Mouse (Mus musculus) heart, postnatal 36 days (tissue): ENCODE results near the gene Pan3. TPM values are rescaled to one million over a fixed set of nuclear protein-coding genes. Genes with fewer than 3 reads are reported as not detected.
A peak's percentile ranks its signal among the peaks of the same experiment; 100 is the strongest.

ENCODE experiments used
- DNase-seq, 2 experiments: peaks; one replicate each; pipeline ENCODE4 v3.0.0; 2021 to 2022
- intact Hi-C: fragments of 180-260 bp; cut with DNase I; formaldehyde crosslinking; loops from one replicate; pipeline ENCODE4 v1.15.1; 2025
- total RNA-seq, 2 experiments: library from RNA; stranded (reverse); gene quantifications; 2 replicates each; pipeline ENCODE4 v1.2.3; 2021

The Pan3 gene
- total RNA-seq, 2 experiments from 2014 or later, result 26.8 to 36.1 TPM

GRCm38 (mm10) chr5:147430361-147430935, 487 bp downstream of the Pan3 start:
- peak in 1 of 2 experiments; percentile 47 for DNase-seq
- intact Hi-C loops, result loop anchor here (5.0 kb wide), 1 partner anchor 432 kb away; the partner anchor contains the start of gene Pomp

DNA sequence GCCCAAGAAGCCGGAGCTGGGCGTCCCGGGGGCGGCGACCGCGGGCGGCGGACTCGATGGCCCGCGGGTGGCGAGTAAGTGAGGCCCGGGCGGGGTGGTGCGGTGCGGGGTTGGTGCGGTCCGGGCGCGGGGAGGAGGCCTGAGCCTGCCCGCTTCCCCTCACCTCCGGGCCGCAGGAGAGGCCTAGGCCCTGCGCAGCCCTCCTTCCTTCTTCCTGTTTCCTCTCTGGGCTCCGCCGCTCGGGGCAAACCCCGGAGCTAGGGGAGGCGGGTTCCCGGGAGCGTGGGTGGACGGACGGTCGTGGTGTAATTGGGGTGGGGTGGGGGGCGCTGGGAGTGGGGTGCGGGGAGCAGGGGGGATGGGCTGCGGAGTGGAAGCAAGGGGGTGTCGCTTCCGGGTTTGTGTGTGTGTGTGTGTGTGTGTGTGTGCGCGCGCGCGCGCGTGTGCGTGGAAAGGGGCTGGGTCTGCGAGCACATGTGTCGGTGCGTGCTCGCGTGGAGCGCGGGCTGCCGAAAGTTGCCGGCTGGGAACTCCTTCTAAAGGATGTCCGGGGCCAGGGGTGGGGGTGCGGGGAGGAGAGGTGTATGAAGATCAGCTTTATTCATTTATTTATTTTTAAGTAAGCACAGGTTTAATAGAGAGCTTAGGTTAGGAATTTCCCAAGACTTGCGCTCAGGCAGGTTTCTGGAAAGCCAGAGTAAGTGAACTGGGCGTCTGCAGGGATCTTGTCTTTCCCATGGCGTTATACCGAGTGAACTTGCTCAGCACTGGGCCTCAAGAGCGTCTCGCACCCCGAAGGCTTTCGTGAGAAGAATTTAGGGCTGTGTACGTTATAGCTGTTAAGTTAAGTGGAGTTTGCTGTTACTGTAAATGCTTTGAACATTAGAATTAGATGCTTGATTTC, 1.2 kb downstream of the Pan3 start:
- intact Hi-C loops, result loop anchor here (5.0 kb wide), 1 partner anchor 431 kb away; the partner anchor contains the start of gene Pomp
- DNase-seq, result peak; percentile 62 to 77

DNA sequence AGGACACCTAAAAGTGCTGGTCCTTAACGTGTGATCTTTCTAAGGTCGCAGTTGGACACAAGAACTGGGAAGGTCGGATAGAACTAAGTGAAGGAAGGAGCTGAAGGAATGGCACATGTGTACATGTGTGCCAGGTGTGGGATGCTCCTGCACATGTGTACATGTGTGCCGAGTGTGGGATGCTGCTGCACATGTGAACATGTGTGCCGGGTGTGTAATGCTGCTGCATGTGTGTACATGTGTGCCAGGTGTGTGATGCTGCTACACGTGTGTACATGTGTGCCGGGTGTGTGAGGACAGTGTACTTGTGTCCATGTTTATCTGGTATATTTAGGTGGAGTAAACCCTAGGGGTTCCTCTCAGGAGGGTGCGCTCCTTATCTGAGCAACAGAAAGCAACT, 3.0 kb downstream of the Pan3 start:
- no peak for DNase-seq

DNA sequence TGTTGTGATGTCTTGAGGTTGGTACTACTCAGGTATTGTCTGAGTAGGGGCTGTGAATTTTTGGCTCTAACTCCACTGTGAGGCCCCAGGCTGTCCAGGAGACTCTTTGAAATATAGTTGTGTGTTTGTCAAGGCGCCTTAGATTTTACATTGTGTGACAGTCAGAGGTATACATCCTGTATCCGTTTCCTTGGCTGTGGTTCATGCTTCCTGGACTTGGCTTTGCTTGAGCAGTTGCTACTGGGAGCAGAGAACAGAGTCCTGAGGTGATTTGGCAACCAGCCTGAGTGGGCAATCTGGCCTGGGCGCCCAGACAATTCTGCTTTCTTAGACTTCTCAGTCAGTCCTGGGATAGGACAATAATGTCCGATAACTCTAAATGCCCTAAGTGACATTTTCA, 5.3 kb downstream of the Pan3 start:
- intact Hi-C loops, result no loop called here
- peak in 1 of 2 experiments; percentile 27 for DNase-seq

More for the DNA sequence above, 3.0 kb downstream of the Pan3 start:
- intact Hi-C loops, result loop anchor here (5.0 kb wide), 1 partner anchor 429 kb away; the partner anchor contains the start of gene Pomp

GRCm38 (mm10) chr5:147435751-147436150, 5.8 kb downstream of the Pan3 start:
- no peak for DNase-seq
- intact Hi-C loops, result no loop called here

DNA sequence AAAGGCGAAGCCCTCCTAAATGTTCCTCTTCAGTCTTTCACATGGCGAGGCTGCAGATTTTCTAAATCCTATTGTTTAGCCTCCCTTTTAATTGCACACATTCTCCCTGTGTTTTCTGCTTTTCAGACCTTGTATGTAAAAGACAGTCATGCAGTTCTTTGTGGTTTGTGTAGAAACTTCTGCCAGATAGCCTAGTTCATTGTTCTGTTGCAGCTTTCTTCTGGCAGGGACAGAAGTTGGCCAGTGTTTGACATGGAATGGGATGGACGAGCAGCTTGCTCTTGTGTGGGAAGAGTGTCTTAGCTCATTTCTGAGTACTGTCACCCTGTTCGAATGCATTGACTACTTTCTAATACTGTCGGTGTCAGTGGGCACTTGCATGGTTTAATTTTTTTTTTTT, 6.5 kb downstream of the Pan3 start:
- intact Hi-C loops, result no loop called here
- no peak for DNase-seq

GRCm38 (mm10) chr5:147440996-147441507, 11.1 kb downstream of the Pan3 start:
- intact Hi-C loops, result no loop called here
- DNase-seq, result no peak

DNA sequence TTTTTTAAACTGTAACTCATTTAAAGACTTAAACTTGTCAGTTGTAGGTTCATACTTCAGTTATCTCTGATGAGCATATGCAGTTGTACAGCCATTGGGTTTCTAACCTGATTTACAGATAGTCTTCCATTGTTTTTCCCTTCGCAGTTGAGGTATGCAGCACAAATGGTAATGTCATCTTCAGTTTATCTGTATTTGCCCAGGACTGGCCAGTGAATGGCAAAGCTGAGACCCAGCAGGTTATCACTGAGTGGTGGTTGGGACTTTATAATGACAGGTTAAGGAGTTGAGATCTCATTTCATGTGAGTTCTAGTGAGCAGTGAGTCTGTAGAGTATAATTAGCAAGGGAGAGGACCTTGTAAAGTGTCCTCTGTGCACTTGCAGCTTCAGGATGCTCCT, 12.0 kb downstream of the Pan3 start:
- intact Hi-C loops, result no loop called here
- no peak for DNase-seq

- intact Hi-C loops, result no loop called here
- no peak for DNase-seq
Measured at GRCm38 (mm10) chr5:147442741-147443140, 12.8 kb downstream of the Pan3 start.

DNA sequence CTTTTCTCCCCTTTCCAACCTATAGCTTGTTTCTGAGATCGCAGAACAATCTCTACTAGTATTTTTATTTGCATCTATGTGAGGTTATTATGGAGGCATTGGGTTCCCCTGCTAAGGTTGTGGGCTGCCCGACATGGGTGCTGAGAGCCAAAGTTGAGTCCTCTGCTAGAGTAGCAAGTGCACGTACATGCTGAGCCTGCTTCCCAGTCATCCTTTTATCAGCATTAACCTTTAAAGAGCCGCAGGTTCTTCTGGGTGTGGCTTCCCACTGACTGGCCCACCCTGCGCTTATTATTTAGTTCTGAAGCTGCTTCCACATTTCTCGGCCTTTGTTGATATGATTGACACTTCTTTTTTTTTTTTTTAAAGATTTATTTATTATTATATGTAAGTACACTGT, 14.3 kb downstream of the Pan3 start:
- no peak for DNase-seq
- intact Hi-C loops, result no loop called here

DNA sequence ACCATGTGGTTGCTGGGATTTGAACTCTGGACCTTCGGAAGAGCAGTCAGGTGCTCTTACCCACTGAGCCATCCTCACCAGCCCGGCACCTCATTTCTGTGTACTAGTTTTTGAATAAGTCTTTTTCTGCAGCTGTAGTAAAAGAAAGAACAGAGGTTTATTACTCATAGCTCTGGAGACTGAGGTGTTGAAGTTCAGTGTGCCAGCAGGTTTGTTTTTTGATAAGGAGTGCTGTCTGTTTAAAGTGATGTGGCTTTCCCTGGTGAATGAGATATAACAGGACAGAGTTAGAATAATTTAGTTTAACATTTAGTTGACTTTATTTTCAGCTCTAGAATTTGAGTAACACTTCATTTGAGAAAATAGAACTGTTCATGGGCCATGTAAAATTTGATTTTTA, 14.8 kb downstream of the Pan3 start:
- intact Hi-C loops, result no loop called here
- DNase-seq, result no peak

DNA sequence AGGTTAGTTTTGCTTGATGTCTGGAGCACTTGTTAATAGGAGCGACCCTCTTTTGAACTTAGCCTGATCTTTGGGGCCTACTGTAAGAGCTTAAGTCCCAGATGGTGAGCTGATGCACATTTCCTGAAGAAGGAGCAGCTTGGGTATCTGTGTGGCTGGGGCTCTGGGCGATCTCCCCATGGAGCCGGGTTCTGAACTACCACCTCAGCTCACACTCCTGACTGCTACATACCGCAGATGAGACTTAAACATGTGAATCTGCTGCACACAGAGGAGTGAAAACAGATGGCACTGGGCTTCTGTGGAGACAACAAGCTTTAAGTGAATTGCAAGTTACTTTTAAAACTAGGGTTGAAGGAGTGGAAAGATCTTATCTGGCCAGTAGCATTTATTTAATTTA, 15.3 kb downstream of the Pan3 start:
- intact Hi-C loops, result no loop called here

GRCm38 (mm10) chr5:147448526-147448925, 18.6 kb downstream of the Pan3 start:
- intact Hi-C loops, result no loop called here
- no peak for DNase-seq

More for the DNA sequence above, 15.3 kb downstream of the Pan3 start:
- DNase-seq, result no peak

DNA sequence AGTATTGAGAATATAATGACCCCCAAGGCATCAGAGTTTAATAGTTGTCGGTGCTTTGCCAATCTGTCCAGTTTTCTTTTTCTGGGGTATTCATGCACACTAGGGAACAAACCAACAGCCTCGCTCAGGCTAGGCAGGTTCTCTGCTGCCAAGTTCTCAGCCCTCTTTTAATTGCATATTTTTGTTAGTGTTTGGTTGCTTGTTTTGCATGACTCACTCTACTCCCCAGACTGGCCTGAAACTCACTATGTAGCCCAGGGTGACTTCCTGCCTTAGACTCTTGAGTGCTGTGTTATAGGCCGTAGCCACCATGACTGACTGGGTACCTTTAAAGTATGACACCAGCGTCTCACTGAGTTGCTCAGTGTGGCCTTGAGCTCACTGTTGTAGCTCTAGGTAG, 19.0 kb downstream of the Pan3 start:
- intact Hi-C loops, result no loop called here
- DNase-seq, result no peak

DNA sequence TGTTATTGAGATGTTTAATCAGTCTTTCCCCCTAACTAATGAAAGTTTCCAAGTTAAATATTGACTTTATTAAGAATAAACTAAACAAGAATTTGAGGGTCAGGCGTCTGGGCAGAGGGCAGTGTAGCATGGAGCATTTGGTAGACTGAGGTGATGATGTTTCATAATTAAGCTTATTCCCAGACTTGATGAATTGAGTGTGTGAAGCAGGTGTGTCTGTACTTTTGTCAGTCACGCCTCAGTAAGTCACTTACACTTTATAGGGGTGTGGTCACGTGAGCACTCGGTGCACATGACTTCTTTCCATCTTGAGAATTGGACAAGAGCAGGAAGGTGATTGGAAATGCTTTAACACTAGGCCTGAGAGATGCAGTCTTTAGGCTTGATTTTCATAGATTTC, 26.5 kb downstream of the Pan3 start:
- intact Hi-C loops, result no loop called here
- DNase-seq, result no peak

DNA sequence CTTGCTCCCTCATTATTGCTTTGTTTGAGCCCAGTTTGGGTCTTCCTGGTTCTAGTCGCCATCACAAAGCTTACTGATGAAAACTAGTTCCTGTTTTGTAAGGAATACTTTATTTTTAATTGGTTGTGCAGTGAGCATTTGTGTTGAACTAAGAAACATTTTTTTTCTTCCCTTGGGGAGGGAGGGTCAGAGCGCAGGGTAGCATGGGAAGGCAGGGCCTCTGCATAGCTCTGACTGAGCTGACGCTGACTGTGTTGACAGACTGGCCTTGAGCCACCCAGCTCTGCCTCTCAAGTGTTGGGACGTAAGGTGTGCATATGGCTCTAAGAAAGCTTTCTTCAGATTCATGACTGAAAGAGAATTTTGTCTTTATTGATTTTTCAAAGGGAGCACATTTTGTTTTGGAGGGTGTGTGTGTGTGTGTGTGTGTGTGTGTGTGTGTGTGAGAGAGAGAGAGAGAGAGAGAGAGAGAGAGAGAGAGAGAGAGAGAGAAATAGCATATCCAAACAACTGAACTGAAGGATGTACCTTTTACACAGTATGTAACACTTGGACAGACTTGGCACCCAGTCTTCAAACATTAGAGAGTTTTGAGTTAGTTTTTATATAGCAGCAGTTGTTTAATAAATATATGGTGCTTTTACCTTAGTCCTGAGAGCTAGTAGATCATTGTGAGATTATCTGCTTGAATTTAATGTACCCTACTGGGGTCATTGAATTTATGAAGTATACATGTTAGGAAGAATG, 30.0 kb downstream of the Pan3 start:
- DNase-seq, result no peak
- intact Hi-C loops, result no loop called here

- no peak for DNase-seq
Measured at GRCm38 (mm10) chr5:147463251-147463650, 33.3 kb downstream of the Pan3 start.

DNA sequence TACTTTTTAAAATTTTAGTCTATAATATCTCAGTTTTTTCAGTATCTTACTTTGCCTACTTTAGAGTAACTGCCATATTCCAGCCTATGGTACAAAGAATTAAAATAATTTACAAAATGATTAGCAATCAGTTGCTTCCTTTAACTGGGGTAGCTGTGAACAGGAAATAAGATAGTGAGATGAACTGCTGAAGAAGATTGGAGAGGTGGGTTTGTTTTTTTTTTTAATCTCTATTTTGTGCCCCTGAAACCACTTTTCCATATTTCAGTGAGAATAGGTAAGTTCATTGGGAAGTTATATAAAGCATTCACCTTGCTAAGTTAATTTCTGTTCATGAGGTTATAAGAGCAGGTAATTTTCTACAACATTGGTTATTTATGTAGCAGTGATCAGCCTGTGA, 36.4 kb downstream of the Pan3 start:
- intact Hi-C loops, result no loop called here

More at GRCm38 (mm10) chr5:147463251-147463650, 33.3 kb downstream of the Pan3 start:
- intact Hi-C loops, result no loop called here

DNA sequence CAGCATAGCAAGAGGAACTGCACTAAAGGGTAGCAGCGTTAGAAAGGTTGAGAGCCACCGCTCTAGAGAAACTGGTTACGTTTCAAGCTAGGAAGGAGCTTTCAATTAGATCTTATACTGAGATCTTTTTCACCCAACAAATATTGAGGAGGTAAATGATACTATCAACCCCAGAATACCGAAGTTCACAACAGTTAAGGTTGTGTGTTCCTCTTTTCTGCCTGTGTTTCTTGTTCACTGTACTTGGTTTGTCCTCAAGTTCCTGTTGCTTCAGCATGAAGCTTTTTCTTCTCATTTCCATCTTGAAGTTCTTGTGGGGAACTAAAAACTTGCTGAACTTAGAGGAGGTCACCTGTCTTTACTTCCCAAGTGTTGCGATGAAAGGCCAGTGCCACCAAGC, 41.2 kb downstream of the Pan3 start:
- intact Hi-C loops, result no loop called here
- no peak for DNase-seq

More for the DNA sequence above, 36.4 kb downstream of the Pan3 start:
- DNase-seq, result no peak

GRCm38 (mm10) chr5:147473071-147473470, 43.1 kb downstream of the Pan3 start:
- DNase-seq, result no peak
- intact Hi-C loops, result no loop called here

- intact Hi-C loops, result no loop called here
- no peak for DNase-seq
Measured at GRCm38 (mm10) chr5:147473856-147474255, 43.9 kb downstream of the Pan3 start.
